Mouse (Mus musculus) large intestine, adult 2 months (tissue): ENCODE data around the gene Pced1b. TPM values are rescaled to one million over a fixed set of nuclear protein-coding genes. Genes with fewer than 3 reads are reported as not detected.

Source experiments
- DNase-seq: peaks from one replicate; pipeline ENCODE4 v3.0.0-alpha.2; 2012; ENCODE audit warnings: low read depth, low spot score
- WGBS: fragments of 180-500 bp; shearing (Covaris S2); methylation state at CpG from one replicate; pipeline ENCODE4 v1.1.7; 2018; 5-methylcytosine and 5-hydroxymethylcytosine counted together
- polyA plus RNA-seq: library from polyadenylated mRNA; depleted of rRNA; stranded (reverse); fragments of >200 nt; gene quantifications from 2 replicates; pipeline ENCODE4 v1.2.3, GENCODE M21; 2012

Gene Pced1b
- polyA plus RNA-seq, 1 experiment = 5.3 TPM

GRCm38 (mm10) chr15:97254375-97254774 is 7.5 kb downstream of the Pced1b start:
- DNase-seq = no peak
- WGBS = 96% methylated on average over 4 of the region's 4 CpGs

- WGBS = 97% methylated on average over 3 of the region's 3 CpGs
- no peak for DNase-seq
Observed at GRCm38 (mm10) chr15:97255800-97256199, 8.9 kb downstream of the Pced1b start.

- 85% methylated on average over 11 of the region's 11 CpGs for WGBS
- no peak for DNase-seq
Observed at GRCm38 (mm10) chr15:97256411-97256810, 9.5 kb downstream of the Pced1b start.

- 60% methylated on average over 8 of the region's 8 CpGs for WGBS
- DNase-seq = no peak
Observed at GRCm38 (mm10) chr15:97257206-97257775, 10.4 kb downstream of the Pced1b start.

- 79% methylated on average over 17 of the region's 17 CpGs for WGBS
- DNase-seq = no peak
Observed at GRCm38 (mm10) chr15:97258483-97259230, 11.8 kb downstream of the Pced1b start.

- DNase-seq = no peak
Observed at GRCm38 (mm10) chr15:97259300-97259699, 12.4 kb downstream of the Pced1b start.

GRCm38 (mm10) chr15:97259968-97260597 is 13.2 kb downstream of the Pced1b start:
- no peak for DNase-seq
- 64% methylated on average over 11 of the region's 11 CpGs for WGBS

More at GRCm38 (mm10) chr15:97259300-97259699, 12.4 kb downstream of the Pced1b start:
- WGBS = 70% methylated on average over 8 of the region's 8 CpGs

- 82% methylated on average over 9 of the region's 9 CpGs for WGBS
- no peak for DNase-seq
Observed at GRCm38 (mm10) chr15:97262251-97262650, 15.3 kb downstream of the Pced1b start.

- WGBS = 67% methylated on average over 14 of the region's 14 CpGs
- no peak for DNase-seq
Observed at GRCm38 (mm10) chr15:97266236-97266845, 19.4 kb downstream of the Pced1b start.

GRCm38 (mm10) chr15:97267094-97267695 is 20.3 kb downstream of the Pced1b start:
- no peak for DNase-seq
- WGBS = 59% methylated on average over 8 of the region's 8 CpGs

GRCm38 (mm10) chr15:97271985-97272697 is 25.2 kb downstream of the Pced1b start:
- WGBS = 26% methylated on average over 7 of the region's 7 CpGs
- no peak for DNase-seq

GRCm38 (mm10) chr15:97272831-97273230 is 25.9 kb downstream of the Pced1b start:
- WGBS = 88% methylated on average over 3 of the region's 3 CpGs
- DNase-seq = no peak

- WGBS = 79% methylated on average over 12 of the region's 12 CpGs
- no peak for DNase-seq
Observed at GRCm38 (mm10) chr15:97275626-97276395, 28.9 kb downstream of the Pced1b start.

GRCm38 (mm10) chr15:97276660-97277153 is 29.8 kb downstream of the Pced1b start:
- WGBS = 34% methylated on average over 20 of the region's 20 CpGs
- DNase-seq = no peak

- 80% methylated on average over 10 of the region's 10 CpGs for WGBS
- no peak for DNase-seq
Observed at GRCm38 (mm10) chr15:97277328-97277727, 30.4 kb downstream of the Pced1b start.

- DNase-seq = no peak
- WGBS = 93% methylated on average over 9 of the region's 9 CpGs
Observed at GRCm38 (mm10) chr15:97278340-97278948, 31.5 kb downstream of the Pced1b start.

- WGBS = 81% methylated on average over 8 of the region's 8 CpGs
- DNase-seq = no peak
Observed at GRCm38 (mm10) chr15:97280131-97280530, 33.2 kb downstream of the Pced1b start.

GRCm38 (mm10) chr15:97280776-97281175 is 33.9 kb downstream of the Pced1b start:
- 60% methylated on average over 9 of the region's 9 CpGs for WGBS
- DNase-seq = no peak
